8 mouse cellular contexts compared by ENCODE assay signal in the genomic region with DNA sequence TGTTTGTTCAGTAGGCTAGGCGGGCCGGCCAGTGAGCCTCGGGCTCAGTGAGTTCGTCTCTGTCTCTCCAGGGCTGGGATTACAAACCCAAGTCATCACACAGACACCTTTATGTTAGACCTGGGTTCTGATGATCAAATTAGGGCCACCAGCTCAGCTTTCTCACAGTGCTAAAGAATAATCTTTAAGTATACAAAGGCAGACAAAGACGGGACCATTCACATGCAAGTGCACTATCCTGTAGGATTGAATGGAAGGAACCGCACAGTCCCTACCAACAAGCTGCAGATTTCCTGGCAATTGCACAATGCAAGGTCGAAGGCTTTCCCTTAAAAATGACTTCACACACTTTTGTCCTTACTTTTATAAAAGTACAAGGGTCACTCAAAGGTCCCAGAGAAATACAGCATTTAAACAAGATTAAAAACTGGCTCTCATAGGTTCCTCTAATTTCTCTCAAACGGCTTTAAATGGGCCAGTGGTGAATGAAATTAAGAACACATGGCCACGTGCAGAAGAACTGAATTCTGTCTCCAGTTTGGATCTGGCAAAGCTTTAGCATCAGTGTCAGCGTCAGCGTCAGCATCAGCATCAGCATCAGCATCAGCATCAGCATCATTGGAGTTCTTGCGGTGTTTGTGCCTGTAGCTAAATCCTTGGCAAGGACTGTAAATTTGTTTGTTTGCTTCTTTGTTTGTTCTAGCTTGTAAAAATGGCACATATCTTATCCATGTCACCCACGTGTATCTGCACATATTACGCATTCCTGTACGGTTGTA.
DNase-seq lines count a peak whose midpoint lies in the region; ATAC-seq and TF ChIP-seq lines count a peak whose summit lies in the region.

No protein-coding gene starts in this region.

- no peaks in the 10 kb centered on the region for H3K36me3 ChIP-seq in heart, postnatal 0 days (replicated peaks; ENCODE audit: control insufficient read depth, insufficient read depth, low read length)
- no peaks in the 10 kb centered on the region for H3K36me3 ChIP-seq in forebrain, embryonic 13.5 days (ENCODE audit: poor library complexity, severe bottlenecking)
- no peaks in the 10 kb centered on the region for H3K36me3 ChIP-seq in limb, embryonic 15.5 days

- H3K4me1 ChIP-seq in heart, postnatal 0 days (ENCODE audit: control insufficient read depth, insufficient read depth) = 0 out of 2 replicates have a peak, but pooled peaks cover 6% of the 10 kb centered on the region
- peaks cover 13% of the 10 kb centered on the region for H3K4me1 ChIP-seq in cortical plate, adult 2 months (ENCODE audit: control insufficient read depth, insufficient read depth, low read length)
- peaks cover 25% of the 10 kb centered on the region for H3K4me1 ChIP-seq in forebrain, embryonic 13.5 days
- H3K4me1 ChIP-seq in limb, embryonic 15.5 days = peaks cover 15% of the 10 kb centered on the region

- intact Hi-C loops in heart, postnatal 14 days (cut with DNase I) = no loop called here

- H3K4me3 ChIP-seq in heart, postnatal 0 days (ENCODE audit: low read depth, low read length) = no peak overlapping the region
- H3K4me3 ChIP-seq in cortical plate, adult 2 months (ENCODE audit: insufficient read depth, low read length) = no peak overlapping the region
- peak overlapping the region; percentile 22 for H3K4me3 ChIP-seq in forebrain, embryonic 13.5 days
- peak overlapping the region; percentile 26 for H3K4me3 ChIP-seq in limb, embryonic 15.5 days

- TF ChIP-seq CTCF in heart, postnatal 0 days (IDR thresholded peaks at IDR 0.05; ENCODE audit: low read depth) = no peak
- TF ChIP-seq CTCF in cortical plate, adult 2 months (IDR thresholded peaks at IDR 0.05; ENCODE audit: extremely low read depth, insufficient read depth, low read length) = no peak

- no peak for TF ChIP-seq EP300 in heart, postnatal 0 days (IDR thresholded peaks at IDR 0.05; ENCODE audit: low read depth)

- no peak overlapping the region for H3K9ac ChIP-seq in heart, postnatal 0 days (replicated peaks; ENCODE audit: low read depth, low read length)
- no peak overlapping the region for H3K9ac ChIP-seq in forebrain, embryonic 13.5 days
- H3K9ac ChIP-seq in limb, embryonic 15.5 days = no peak overlapping the region

- H3K9me3 ChIP-seq in heart, postnatal 0 days (replicated peaks; ENCODE audit: control insufficient read depth, low read length) = no peaks in the 10 kb centered on the region
- no peaks in the 10 kb centered on the region for H3K9me3 ChIP-seq in forebrain, embryonic 13.5 days (replicated peaks)
- H3K9me3 ChIP-seq in limb, embryonic 15.5 days = no peaks in the 10 kb centered on the region

- no peak for DNase-seq in heart, postnatal 0 days (ENCODE audit: low spot score)
- no peak for DNase-seq in heart, postnatal 14 days
- no peak for DNase-seq in thymus, postnatal 14 days
- no peak for DNase-seq in adrenal gland, postnatal 10 days
- DNase-seq in adrenal gland, postnatal 36 days = no peak

- H3K27me3 ChIP-seq in heart, postnatal 0 days (ENCODE audit: control insufficient read depth, insufficient read depth, low read length) = peaks cover 6% of the 10 kb centered on the region; the same call in 1 of the 2 replicates
- peaks cover 5% of the 10 kb centered on the region; the same call in 1 of the 2 replicates for H3K27me3 ChIP-seq in forebrain, embryonic 13.5 days
- no peaks in the 10 kb centered on the region for H3K27me3 ChIP-seq in limb, embryonic 15.5 days

- no peak for TF ChIP-seq POLR2A in cortical plate, adult 2 months (IDR thresholded peaks at IDR 0.05; ENCODE audit: extremely low read depth, insufficient read depth, low read length)

- ATAC-seq in heart, postnatal 0 days (ENCODE audit: insufficient read depth, low read depth) = no peak
- ATAC-seq in forebrain, embryonic 13.5 days = no peak
- ATAC-seq in limb, embryonic 15.5 days (ENCODE audit: insufficient number of reproducible peaks, low FRiP score, low TSS enrichment, low read depth) = no peak

- no peak overlapping the region for H3K27ac ChIP-seq in heart, postnatal 0 days (ENCODE audit: low read depth)
- peak overlapping the region; percentile 73; the same call in 1 of the 2 replicates for H3K27ac ChIP-seq in cortical plate, adult 2 months (ENCODE audit: insufficient read depth, low read length)
- H3K27ac ChIP-seq in forebrain, embryonic 13.5 days = peak overlapping the region; percentile 58
- no peak overlapping the region for H3K27ac ChIP-seq in limb, embryonic 15.5 days

- 42% methylated on average over 15 of the region's 15 CpGs for WGBS in heart, postnatal 0 days
- WGBS in forebrain, embryonic 13.5 days = 15% methylated on average over 15 of the region's 15 CpGs
- 28% methylated on average over 15 of the region's 15 CpGs for WGBS in limb, embryonic 15.5 days

- H3K4me2 ChIP-seq in heart, postnatal 0 days (ENCODE audit: low read depth, low read length) = peak overlapping the region; percentile 54
- H3K4me2 ChIP-seq in forebrain, embryonic 13.5 days = peak overlapping the region; percentile 58
- peak overlapping the region; percentile 51 for H3K4me2 ChIP-seq in limb, embryonic 15.5 days

Comparison
In these comparisons a context has a peak if more than half of its experiments do, and no peak if none do; other contexts are left out.
1. H3K27ac ChIP-seq: peak in cortical plate, adult 2 months (single experiment) and forebrain, embryonic 13.5 days (single experiment); none in heart, postnatal 0 days (single experiment) and limb, embryonic 15.5 days (single experiment).
2. H3K4me3 ChIP-seq: peak in forebrain, embryonic 13.5 days (single experiment) and limb, embryonic 15.5 days (single experiment); none in heart, postnatal 0 days (single experiment) and cortical plate, adult 2 months (single experiment).
3. Peak in every context shown above with its lines, with median percentiles within 50 percentile points of each other: H3K4me2 ChIP-seq.